Mouse (Mus musculus): ENCODE measurements around the gene Smpdl3a.

DNA sequence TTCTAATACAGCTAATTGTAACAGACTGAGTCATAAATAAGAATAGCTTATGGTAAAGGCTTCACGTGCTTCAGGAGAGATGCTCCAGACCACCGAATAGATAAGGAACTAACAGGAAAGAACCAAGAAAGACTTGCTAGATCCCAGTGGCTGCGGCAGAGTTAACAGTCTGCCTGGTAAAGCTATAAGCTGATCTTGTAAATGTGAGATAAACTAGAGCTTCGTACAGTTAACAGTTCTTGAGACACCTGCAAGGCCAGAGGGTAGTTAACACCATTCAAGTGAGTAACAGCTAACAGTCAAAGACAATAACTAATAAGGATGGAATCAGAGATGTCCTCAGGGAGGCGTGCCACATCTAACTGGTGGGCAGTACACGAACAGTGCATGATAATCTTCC is 21.7 kb downstream of the Smpdl3a start:
- TF ChIP-seq CTCF (IDR thresholded peaks at IDR 0.05; ENCODE audit: low read depth): no peak
- 0 out of 2 replicates have a peak, but pooled peaks have one; percentile 21 for TF ChIP-seq EP300 (IDR thresholded peaks at IDR 0.05; ENCODE audit: low read depth)

Data from liver, embryonic 14.5 days (tissue).